Mouse (Mus musculus) c-Kit-positive CD71-positive TER-119-positive erythroid progenitor cells, embryonic 14.5 days (primary cell): ENCODE results near the gene Tspan6.

Experiments
- DNase-seq: peaks from one replicate; pipeline ENCODE4 v3.0.0-alpha.2; 2013; ENCODE audit warnings: low spot score

Gene Tspan6

GRCm38 (mm10) chrX:133898014-133898542 lies at the start of gene Tspan6:
Tspan6 (minus strand) TSS chrX:133898429.
- DNase-seq = peak; percentile 54

DNA sequence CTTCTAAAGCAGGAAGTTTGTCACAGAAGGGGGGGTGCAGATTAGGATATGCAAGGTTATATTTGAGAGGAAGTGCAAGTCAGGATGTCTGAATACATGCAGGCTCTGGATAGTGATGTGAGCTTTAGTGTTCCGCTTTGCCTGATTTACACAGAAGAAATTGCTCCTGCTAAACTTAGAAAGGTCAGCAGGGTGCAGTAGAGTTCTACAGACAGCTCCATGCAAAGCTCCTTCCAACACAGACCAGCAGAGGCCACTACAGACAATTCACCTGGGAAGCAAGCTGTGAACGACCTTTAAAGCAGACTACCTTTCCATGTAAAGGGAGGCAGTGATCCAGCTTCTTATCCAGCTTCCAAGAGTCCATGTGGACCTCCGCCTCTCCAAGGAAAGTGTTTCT lies 49.2 kb upstream of the Tspan6 start:
- DNase-seq = peak; percentile 12

DNA sequence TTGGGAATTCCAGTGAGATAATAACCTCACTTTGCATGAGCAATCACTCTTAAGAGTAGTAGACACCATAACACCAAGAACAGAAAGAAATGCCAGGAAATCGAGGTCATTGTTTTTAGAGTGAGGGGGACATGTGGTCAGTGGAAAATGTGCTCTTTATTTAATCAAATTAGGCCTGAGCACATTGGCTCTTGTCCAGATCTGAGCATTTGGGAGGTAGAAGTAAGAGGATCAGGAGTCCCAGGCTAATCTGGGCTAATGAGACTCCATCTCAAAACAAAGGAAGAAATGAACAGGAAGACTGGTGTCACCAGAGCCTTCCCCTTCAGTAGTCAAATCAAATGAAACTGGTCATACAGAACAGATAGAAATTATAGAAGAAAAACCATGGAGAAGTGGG lies 41.3 kb upstream of the Tspan6 start:
- no peak for DNase-seq

- no peak for DNase-seq
Observed at GRCm38 (mm10) chrX:133936605-133937225, 38.5 kb upstream of the Tspan6 start.

DNA sequence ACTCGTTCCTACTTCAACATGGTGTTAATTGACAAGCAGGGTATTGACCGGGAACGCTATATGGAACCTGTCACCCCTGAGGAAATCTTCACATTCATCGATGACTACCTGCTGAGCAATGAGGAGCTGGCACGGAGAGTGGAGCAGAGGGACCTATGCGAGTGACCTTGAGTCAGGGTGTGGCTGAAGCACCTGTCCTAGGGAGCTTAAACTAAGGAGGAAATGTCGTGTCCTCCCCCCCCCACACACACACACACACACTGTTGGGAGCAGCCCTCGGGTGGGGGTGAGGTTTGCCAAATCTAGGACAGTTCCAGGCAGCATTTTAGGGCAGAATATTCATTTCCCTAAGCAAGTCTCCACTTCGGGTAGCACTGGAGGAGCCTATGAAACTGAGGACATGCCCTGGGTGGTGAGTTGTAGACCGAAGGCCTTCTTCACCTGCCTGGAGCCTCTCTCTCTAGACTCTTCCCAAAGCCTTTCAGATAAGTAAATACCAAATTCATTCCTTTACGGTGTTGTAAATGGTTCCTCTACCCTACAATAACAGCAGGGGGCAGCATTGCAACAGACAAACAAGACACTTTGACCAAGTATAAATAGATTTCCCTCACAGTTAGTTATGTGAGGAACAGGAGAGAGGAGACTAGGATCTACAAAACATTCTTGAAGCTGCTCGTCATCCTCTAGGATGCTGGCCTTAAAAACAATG lies 33.2 kb upstream of the Tspan6 start:
- peak; percentile 42 for DNase-seq

- no peak for DNase-seq
Observed at GRCm38 (mm10) chrX:133926760-133927159, 28.5 kb upstream of the Tspan6 start.

- no peak for DNase-seq
Observed at GRCm38 (mm10) chrX:133921187-133921586, 23.0 kb upstream of the Tspan6 start.

- no peak for DNase-seq
Observed at GRCm38 (mm10) chrX:133914219-133914618, 16.0 kb upstream of the Tspan6 start.

- DNase-seq = no peak
Observed at GRCm38 (mm10) chrX:133913006-133913405, 14.8 kb upstream of the Tspan6 start.

- no peak for DNase-seq
Observed at GRCm38 (mm10) chrX:133911397-133912103, 13.3 kb upstream of the Tspan6 start.

- DNase-seq = no peak
Observed at GRCm38 (mm10) chrX:133908261-133908660, 10.0 kb upstream of the Tspan6 start, which contains the start of gene Srpx2. Srpx2 (plus strand) TSS chrX:133908426.

DNA sequence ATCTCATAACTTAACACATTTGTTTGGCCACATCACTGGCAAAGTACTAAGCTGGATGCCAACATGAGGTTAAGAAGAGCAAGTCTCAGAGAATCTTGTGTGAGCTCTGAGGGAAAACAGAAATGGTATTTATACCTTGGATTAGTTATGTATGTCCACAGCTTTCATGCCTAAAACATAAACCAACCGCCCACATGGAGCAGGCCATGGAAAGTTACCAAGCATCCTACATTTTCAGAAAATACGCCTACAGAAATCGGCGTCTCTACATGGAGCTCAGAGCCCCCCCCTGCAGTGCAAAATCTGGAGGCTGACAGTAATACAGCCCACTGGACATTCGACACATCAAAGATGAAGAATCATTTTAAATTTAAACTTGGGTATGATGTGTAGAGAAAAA lies 10.1 kb downstream of the Tspan6 start:
- DNase-seq = no peak

DNA sequence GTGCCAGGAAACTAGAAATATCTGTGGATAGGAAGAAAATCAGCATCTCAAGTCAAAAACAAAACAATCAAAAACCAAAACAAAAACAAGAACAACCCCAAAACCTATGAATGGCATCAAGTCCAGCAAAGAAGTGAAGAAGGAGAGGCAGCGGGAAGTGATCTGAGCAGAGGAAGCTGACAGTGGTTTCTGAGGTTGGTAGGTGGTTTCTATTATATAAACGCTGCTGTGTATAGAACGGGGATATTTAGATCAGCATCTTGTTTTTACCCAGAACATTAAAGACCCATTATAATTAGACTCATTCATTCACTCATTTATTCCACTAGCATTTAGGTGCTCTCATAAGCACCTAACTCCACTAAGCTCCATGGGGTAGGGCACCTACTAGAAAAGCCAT lies 10.9 kb downstream of the Tspan6 start:
- no peak for DNase-seq

GRCm38 (mm10) chrX:133869743-133870142 lies 28.5 kb downstream of the Tspan6 start:
- DNase-seq = no peak

- DNase-seq = no peak
Observed at GRCm38 (mm10) chrX:133853637-133854036, 44.6 kb downstream of the Tspan6 start.

DNA sequence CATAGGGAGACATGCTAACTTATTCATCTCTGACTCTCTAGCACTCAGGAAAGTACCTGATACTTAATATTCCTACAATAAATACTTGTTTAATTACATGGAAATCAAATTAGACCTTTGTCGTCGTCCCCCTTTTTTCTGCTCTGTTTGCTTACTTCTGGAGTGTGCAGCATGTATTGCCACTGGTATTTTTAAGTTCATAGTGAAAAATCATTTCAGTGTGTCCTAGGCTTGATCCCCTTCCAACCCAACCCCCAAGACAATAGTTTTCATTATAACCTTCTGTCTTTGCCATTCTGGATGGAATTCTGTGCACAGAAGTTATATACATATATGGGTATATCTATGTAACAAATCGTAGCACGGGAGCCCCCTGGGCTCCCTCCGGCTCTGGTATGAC lies 47.5 kb downstream of the Tspan6 start, which contains the start of gene Tnmd:
Gene Tnmd, plus strand, starts transcription at position 301 of the 400 bp plus-strand sequence.
- DNase-seq = no peak
